Mouse (Mus musculus) hindbrain, embryonic 15.5 days (tissue): ENCODE measurements around the gene Mpc2. TPM values are rescaled to one million over a fixed set of nuclear protein-coding genes. Genes with fewer than 3 reads are reported as not detected.

Experiments used
- ATAC-seq: fragments of 200-750 bp; cut with Nextera tagmentation; 2 replicates; pipeline ENCODE4 v1.8.0; 2017; ENCODE audit warnings: low read depth, moderate number of reproducible peaks, moderate TSS enrichment; ENCODE audit not compliant: low FRiP score
- H3K27ac ChIP-seq: fragments of 300-500 bp; sonication (generic); replicated peaks from 2 replicates; pipeline ENCODE4 v1.5.1; 2015; ENCODE audit warnings: mild to moderate bottlenecking, inconsistent platforms
- H3K27me3 ChIP-seq: fragments of 300-500 bp; sonication (generic); 2 replicates; pipeline ENCODE4 v1.6.1; 2015; ENCODE audit warnings: control low read depth, inconsistent platforms
- H3K36me3 ChIP-seq: fragments of 300-500 bp; sonication (generic); 2 replicates; pipeline ENCODE4 v1.6.1; 2015; ENCODE audit warnings: control low read depth, inconsistent platforms
- H3K4me1 ChIP-seq: fragments of 300-500 bp; sonication (generic); replicated peaks from 2 replicates; pipeline ENCODE4 v1.6.1; 2015; ENCODE audit warnings: control low read depth, inconsistent platforms
- H3K4me2 ChIP-seq: fragments of 300-500 bp; sonication (generic); 2 replicates; pipeline ENCODE4 v1.6.1; 2015; ENCODE audit warnings: moderate library complexity, mild to moderate bottlenecking, inconsistent platforms
- H3K4me3 ChIP-seq: fragments of 300-500 bp; sonication (generic); 2 replicates; pipeline ENCODE4 v1.5.1; 2015; ENCODE audit warnings: mild to moderate bottlenecking, inconsistent platforms
- H3K9ac ChIP-seq: fragments of 300-500 bp; sonication (generic); 2 replicates; pipeline ENCODE4 v1.6.1; 2015; ENCODE audit warnings: inconsistent platforms
- H3K9me3 ChIP-seq: fragments of 300-500 bp; sonication (generic); 2 replicates; pipeline ENCODE4 v1.6.1; 2016; ENCODE audit warnings: control low read depth, inconsistent platforms
- WGBS: fragments of 180-500 bp; shearing (Covaris S2); methylation state at CpG from one replicate; pipeline ENCODE4 v1.1.7; 2015; 5-methylcytosine and 5-hydroxymethylcytosine counted together
- polyA plus RNA-seq: library from polyadenylated mRNA; unstranded; fragments of >200 nt; fragmentation: Nextera tagmentation; extraction: Ambion mirVana; gene quantifications from 2 replicates; pipeline ENCODE4 v1.2.1, GENCODE M21; 2015

Mpc2 gene
- polyA plus RNA-seq, 1 experiment from 2014 or later, result 202 TPM

GRCm38 (mm10) chr1:165461681-165462080, 1.2 kb downstream of the Mpc2 start:
- Histone ChIP-seq H3K27me3 (no peaks in the 10 kb centered on the region), H3K9ac (peak overlapping the region; percentile 68), H3K4me3 (peak overlapping the region; percentile 99), H3K4me1 (peaks cover 29% of the 10 kb centered on the region), H3K9me3 (no peaks in the 10 kb centered on the region), H3K36me3 (no peaks in the 10 kb centered on the region), H3K27ac (peak overlapping the region; percentile 81; the same call in 1 of the 2 replicates), H3K4me2 (peak overlapping the region; percentile 85)
- no peak for ATAC-seq
- WGBS, result 3% methylated on average over 9 of the region's 9 CpGs

- Histone ChIP-seq H3K36me3 (no peaks in the 10 kb centered on the region), H3K27me3 (no peaks in the 10 kb centered on the region), H3K4me2 (peak overlapping the region; percentile 30; the same call in 1 of the 2 replicates), H3K9me3 (no peaks in the 10 kb centered on the region), H3K4me1 (peaks cover 29% of the 10 kb centered on the region), H3K4me3 (no peak overlapping the region), H3K27ac (no peak overlapping the region), H3K9ac (no peak overlapping the region)
- WGBS, result 85% methylated on average over 1 of the region's 1 CpGs
- no peak for ATAC-seq
These were observed 2.4 kb downstream of the Mpc2 start for GRCm38 (mm10) chr1:165462861-165463260.

GRCm38 (mm10) chr1:165464574-165464973, 4.1 kb downstream of the Mpc2 start:
- H3K4me2 ChIP-seq, result no peak overlapping the region
- H3K9me3 ChIP-seq, result no peaks in the 10 kb centered on the region
- H3K36me3 ChIP-seq, result no peaks in the 10 kb centered on the region
- H3K27ac ChIP-seq, result no peak overlapping the region
- no peak overlapping the region for H3K4me3 ChIP-seq
- 92% methylated on average over 3 of the region's 3 CpGs for WGBS
- ATAC-seq, result no peak
- H3K27me3 ChIP-seq, result no peaks in the 10 kb centered on the region
- no peak overlapping the region for H3K9ac ChIP-seq
- H3K4me1 ChIP-seq, result peaks cover 19% of the 10 kb centered on the region

- no peak overlapping the region for H3K27ac ChIP-seq
- no peak for ATAC-seq
- no peak overlapping the region for H3K4me3 ChIP-seq
- H3K9ac ChIP-seq, result no peak overlapping the region
- no peaks in the 10 kb centered on the region for H3K4me1 ChIP-seq
- no peaks in the 10 kb centered on the region for H3K36me3 ChIP-seq
- no peak overlapping the region for H3K4me2 ChIP-seq
- H3K9me3 ChIP-seq, result no peaks in the 10 kb centered on the region
- no peaks in the 10 kb centered on the region for H3K27me3 ChIP-seq
These were observed 8.5 kb downstream of the Mpc2 start for GRCm38 (mm10) chr1:165468971-165469370.

DNA sequence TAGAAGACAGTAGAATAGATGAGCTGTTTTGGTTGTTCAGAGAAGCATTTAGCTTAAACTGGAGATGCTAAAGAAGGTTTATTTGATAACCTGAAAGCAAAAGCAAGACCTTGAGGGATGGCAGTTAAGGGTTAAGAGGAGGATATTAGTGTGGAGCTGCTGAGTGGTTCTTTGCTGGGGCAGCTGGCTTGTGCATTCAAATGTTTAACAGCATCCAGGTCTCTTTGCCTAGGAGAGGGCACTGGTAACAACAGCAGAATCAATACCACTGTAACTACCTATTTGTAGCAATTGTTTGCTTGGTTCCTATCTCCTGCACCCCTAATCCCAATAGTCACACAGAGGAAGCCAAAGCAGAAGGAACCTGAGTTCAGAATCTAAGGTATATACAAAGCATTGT, 9.3 kb downstream of the Mpc2 start:
- Histone ChIP-seq H3K27me3 (no peaks in the 10 kb centered on the region), H3K9ac (no peak overlapping the region), H3K4me2 (no peak overlapping the region), H3K9me3 (no peaks in the 10 kb centered on the region), H3K27ac (no peak overlapping the region), H3K4me3 (no peak overlapping the region), H3K4me1 (no peaks in the 10 kb centered on the region), H3K36me3 (no peaks in the 10 kb centered on the region)
- ATAC-seq, result no peak

DNA sequence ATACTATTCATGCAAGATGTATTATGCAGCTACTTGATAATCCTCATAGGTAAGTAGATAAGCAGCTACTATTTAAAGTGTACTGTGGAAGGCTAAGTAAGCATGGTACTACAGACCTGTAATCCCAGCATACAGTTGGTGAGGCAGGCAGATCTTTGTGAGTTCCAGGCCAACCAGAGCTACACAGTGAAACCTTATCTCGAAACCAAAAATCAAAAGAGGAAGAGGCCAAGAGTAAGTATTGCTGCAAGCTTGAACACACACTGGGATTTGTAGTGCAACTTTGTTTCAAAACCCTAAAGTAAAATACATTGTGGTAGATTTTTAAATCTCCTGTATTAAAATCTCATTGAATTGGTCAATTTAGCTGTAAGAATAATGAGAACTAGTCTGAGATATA, 11.1 kb downstream of the Mpc2 start:
- Histone ChIP-seq H3K4me3 (no peak overlapping the region), H3K27ac (no peak overlapping the region), H3K36me3 (no peaks in the 10 kb centered on the region), H3K9ac (no peak overlapping the region), H3K4me1 (no peaks in the 10 kb centered on the region), H3K4me2 (no peak overlapping the region), H3K27me3 (no peaks in the 10 kb centered on the region), H3K9me3 (no peaks in the 10 kb centered on the region)
- 98% methylated on average over 1 of the region's 1 CpGs for WGBS
- no peak for ATAC-seq

DNA sequence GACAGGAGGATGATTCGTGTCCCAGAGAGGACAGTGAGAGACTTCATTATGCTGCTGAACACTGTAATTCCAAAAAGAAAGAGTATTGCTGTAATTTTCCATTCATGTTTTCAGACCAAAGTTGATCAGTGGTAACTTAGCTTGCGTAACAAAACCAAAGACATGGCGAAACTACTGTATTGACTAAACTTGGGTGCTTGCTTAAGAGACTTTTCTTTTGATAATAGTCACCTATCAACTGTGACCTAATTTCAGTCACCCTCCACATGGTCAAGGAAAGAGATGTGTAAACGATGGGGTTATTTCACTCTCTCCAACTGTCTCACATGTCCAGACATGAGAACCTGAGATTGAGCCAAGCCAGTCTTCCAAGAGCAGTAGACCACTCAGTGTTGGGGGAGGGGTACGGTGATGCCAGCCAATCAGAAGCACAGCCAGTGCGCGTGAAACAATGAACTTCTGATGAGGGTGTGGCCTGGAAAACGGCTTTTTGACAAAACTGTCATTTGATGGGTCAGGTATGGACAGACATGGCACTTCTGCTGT, 24.3 kb downstream of the Mpc2 start, which contains the start of gene Adcy10:
TSS of gene Adcy10 (plus strand) at position 496 of the 546 bp plus-strand sequence.
- H3K4me3 ChIP-seq, result no peak within 1 kb of the TSS
- H3K9me3 ChIP-seq, result no peaks in the 10 kb centered on the region
- peaks cover 19% of the 10 kb centered on the region for H3K36me3 ChIP-seq
- H3K9ac ChIP-seq, result no peak within 1 kb of the TSS
- WGBS, result 94% methylated on average over 8 of the region's 8 CpGs
- H3K4me1 ChIP-seq, result no peaks in the 10 kb centered on the region
- no peak for ATAC-seq
- H3K4me2 ChIP-seq, result no peak within 1 kb of the TSS
- no peaks in the 10 kb centered on the region for H3K27me3 ChIP-seq
- H3K27ac ChIP-seq, result no peak within 1 kb of the TSS

- H3K4me3 ChIP-seq, result no peak overlapping the region
- no peaks in the 10 kb centered on the region for H3K27me3 ChIP-seq
- WGBS, result 96% methylated on average over 2 of the region's 2 CpGs
- no peak overlapping the region for H3K9ac ChIP-seq
- peaks cover 10% of the 10 kb centered on the region for H3K36me3 ChIP-seq
- H3K27ac ChIP-seq, result no peak overlapping the region
- ATAC-seq, result no peak
- H3K4me1 ChIP-seq, result no peaks in the 10 kb centered on the region
- H3K4me2 ChIP-seq, result no peak overlapping the region
- no peaks in the 10 kb centered on the region for H3K9me3 ChIP-seq
These were observed 25.7 kb downstream of the Mpc2 start for GRCm38 (mm10) chr1:165486108-165486507.

GRCm38 (mm10) chr1:165489197-165489596, 28.8 kb downstream of the Mpc2 start:
- ATAC-seq, result no peak
- WGBS, result 85% methylated on average over 4 of the region's 4 CpGs

DNA sequence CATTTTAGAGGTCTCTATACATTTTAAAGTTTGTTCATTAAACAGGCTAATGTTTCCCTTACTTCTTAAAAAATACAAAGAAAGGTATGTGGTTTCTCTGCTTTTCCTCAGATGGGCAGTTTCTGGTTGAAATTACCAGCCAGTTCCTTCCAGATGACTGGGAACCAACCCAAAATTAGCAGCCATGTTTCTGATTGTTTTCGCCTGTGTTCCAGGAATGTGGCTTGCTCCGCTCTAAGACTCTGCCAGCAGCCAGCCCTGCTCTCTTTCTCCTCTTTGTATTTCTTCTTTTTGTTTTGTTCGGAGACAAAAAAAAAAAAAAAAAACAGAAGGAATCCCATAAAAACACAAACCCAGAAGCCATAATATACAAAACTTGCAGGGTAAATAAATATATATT, 38.4 kb downstream of the Mpc2 start:
- Histone ChIP-seq H3K9ac (no peak overlapping the region), H3K27ac (no peak overlapping the region), H3K4me3 (no peak overlapping the region), H3K27me3 (no peaks in the 10 kb centered on the region), H3K4me2 (no peak overlapping the region), H3K9me3 (no peaks in the 10 kb centered on the region), H3K4me1 (no peaks in the 10 kb centered on the region), H3K36me3 (no peaks in the 10 kb centered on the region)
- WGBS, result 41% methylated on average over 3 of the region's 3 CpGs
- ATAC-seq, result no peak

More at GRCm38 (mm10) chr1:165489197-165489596, 28.8 kb downstream of the Mpc2 start:
- Histone ChIP-seq H3K4me2 (no peak overlapping the region), H3K9me3 (no peaks in the 10 kb centered on the region), H3K4me1 (no peaks in the 10 kb centered on the region), H3K9ac (no peak overlapping the region), H3K36me3 (no peaks in the 10 kb centered on the region), H3K4me3 (no peak overlapping the region), H3K27ac (no peak overlapping the region), H3K27me3 (no peaks in the 10 kb centered on the region)

DNA sequence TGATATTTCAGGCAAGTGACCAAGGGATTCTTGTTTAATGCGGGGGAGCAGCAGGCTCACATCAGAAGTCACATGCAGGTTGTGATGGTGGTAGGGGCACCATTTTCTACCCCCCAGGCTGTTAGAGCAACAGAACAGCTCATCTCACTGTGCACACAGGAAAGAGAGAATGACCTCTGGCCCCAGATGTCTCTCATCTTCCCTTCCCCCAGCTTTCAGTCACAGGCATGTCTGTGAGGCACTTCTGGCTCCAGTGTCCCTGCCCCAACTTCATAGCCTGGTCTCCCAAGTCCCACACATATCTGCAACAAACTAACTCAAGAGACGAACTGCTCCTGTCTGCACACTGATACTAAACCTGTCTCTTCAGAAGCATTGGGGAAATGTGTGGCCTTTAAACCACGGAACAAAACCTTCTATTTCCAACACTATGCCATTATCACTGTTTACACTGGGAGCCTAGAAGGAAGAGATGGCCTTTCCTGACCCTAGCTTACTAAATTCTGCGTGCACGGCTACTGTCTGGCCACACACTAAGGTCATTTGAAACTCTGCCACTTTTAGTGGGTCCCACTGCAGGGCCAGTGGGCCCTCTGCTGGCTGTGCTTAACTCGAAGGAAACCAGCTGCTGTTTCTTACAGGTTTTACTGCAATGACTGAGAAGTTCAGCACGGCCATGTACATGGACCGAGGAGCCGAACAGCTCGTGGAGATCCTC, 43.0 kb downstream of the Mpc2 start:
- WGBS, result 65% methylated on average over 10 of the region's 10 CpGs
- Histone ChIP-seq H3K4me2 (no peak overlapping the region), H3K27ac (no peak overlapping the region), H3K9ac (no peak overlapping the region), H3K9me3 (no peaks in the 10 kb centered on the region), H3K36me3 (no peaks in the 10 kb centered on the region), H3K4me3 (no peak overlapping the region), H3K27me3 (no peaks in the 10 kb centered on the region), H3K4me1 (no peaks in the 10 kb centered on the region)
- no peak for ATAC-seq

GRCm38 (mm10) chr1:165506303-165506702, 45.9 kb downstream of the Mpc2 start:
- Histone ChIP-seq H3K9me3 (no peaks in the 10 kb centered on the region), H3K27ac (no peak overlapping the region), H3K9ac (no peak overlapping the region), H3K4me2 (no peak overlapping the region), H3K4me1 (no peaks in the 10 kb centered on the region), H3K36me3 (no peaks in the 10 kb centered on the region), H3K27me3 (no peaks in the 10 kb centered on the region), H3K4me3 (no peak overlapping the region)
- WGBS, result 91% methylated on average over 6 of the region's 6 CpGs
- ATAC-seq, result no peak

GRCm38 (mm10) chr1:165510161-165510560, 49.7 kb downstream of the Mpc2 start:
- Histone ChIP-seq H3K36me3 (no peaks in the 10 kb centered on the region), H3K4me2 (no peak overlapping the region), H3K9me3 (no peaks in the 10 kb centered on the region), H3K4me3 (no peak overlapping the region), H3K27ac (no peak overlapping the region), H3K9ac (no peak overlapping the region), H3K4me1 (no peaks in the 10 kb centered on the region), H3K27me3 (no peaks in the 10 kb centered on the region)
- 88% methylated on average over 6 of the region's 6 CpGs for WGBS
- ATAC-seq, result no peak
